In the genomic region with DNA sequence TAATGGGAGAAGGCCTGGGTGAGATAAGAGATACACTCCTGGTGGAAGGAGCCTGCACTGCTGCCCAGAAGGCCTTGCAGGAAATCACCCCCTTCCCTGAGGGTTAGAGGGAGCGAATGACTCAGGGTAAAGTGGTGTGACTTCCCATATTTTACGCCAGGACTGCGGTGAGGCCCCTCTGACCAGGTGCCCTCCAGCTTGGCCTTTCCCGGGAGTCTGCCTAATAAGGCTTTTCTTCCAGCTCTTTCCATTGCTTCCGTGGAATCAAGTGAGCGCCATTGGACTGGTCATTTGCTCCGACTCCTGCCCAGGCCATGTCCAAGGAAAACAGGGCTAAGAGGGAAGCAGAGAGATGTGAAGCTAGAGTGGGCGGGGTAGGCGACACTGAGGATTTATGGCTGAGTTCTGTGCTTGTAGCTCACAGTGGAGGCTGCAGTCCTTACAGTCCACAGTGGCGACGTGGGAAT, we compare ENCODE assay signal across 8 mouse cellular contexts. TPM values are rescaled to one million over a fixed set of nuclear protein-coding genes. Genes with fewer than 3 reads are reported as not detected.
DNase-seq lines count a peak whose midpoint lies in the region; ATAC-seq and TF ChIP-seq lines count a peak whose summit lies in the region.

No protein-coding gene starts in this region.

- DNase-seq in hindbrain, embryonic 10.5 days (ENCODE audit: low spot score), result peak; percentile 18
- DNase-seq in hindbrain, embryonic 14.5 days (ENCODE audit: low spot score), result no peak
- DNase-seq in heart, adult 2 months, result peak in 1 of 2 experiments; percentile 18
- DNase-seq in left cerebral cortex, postnatal 36 days (ENCODE audit: low spot score in 2 of 2), result no peak
- DNase-seq in gastrocnemius, adult 2 months, result no peak
- no peak for DNase-seq in forebrain, postnatal 0 days

- H3K4me1 ChIP-seq in hindbrain, embryonic 10.5 days (replicated peaks), result peaks cover 13% of the 10 kb centered on the region; the same call in 1 of the 2 replicates
- H3K4me1 ChIP-seq in hindbrain, embryonic 14.5 days (replicated peaks; ENCODE audit: control insufficient read depth, insufficient read depth, low read length), result no peaks in the 10 kb centered on the region
- H3K4me1 ChIP-seq in heart, adult 2 months (ENCODE audit: control insufficient read depth, insufficient read depth, low read length), result peaks cover 2% of the 10 kb centered on the region; the same call in 1 of the 2 replicates
- H3K4me1 ChIP-seq in kidney, embryonic 14.5 days (ENCODE audit: control insufficient read depth, insufficient read depth, low read length), result no peaks in the 10 kb centered on the region; the same call in 1 of the 2 replicates
- no peaks in the 10 kb centered on the region for H3K4me1 ChIP-seq in neural tube, embryonic 12.5 days
- H3K4me1 ChIP-seq in forebrain, postnatal 0 days (ENCODE audit: insufficient read depth), result no peaks in the 10 kb centered on the region

- no peak overlapping the region for H3K4me3 ChIP-seq in hindbrain, embryonic 10.5 days
- H3K4me3 ChIP-seq in hindbrain, embryonic 14.5 days (replicated peaks; ENCODE audit: low read length), result no peak overlapping the region
- no peak overlapping the region for H3K4me3 ChIP-seq in heart, adult 2 months
- no peak overlapping the region for H3K4me3 ChIP-seq in kidney, embryonic 14.5 days (ENCODE audit: low read length)
- H3K4me3 ChIP-seq in neural tube, embryonic 12.5 days, result no peak overlapping the region
- no peak overlapping the region for H3K4me3 ChIP-seq in gastrocnemius, adult 2 months
- H3K4me3 ChIP-seq in forebrain, postnatal 0 days (ENCODE audit: low read depth, low read length), result no peak overlapping the region

- peak; percentile 13; the same call in 1 of the 2 replicates for TF ChIP-seq CTCF in heart, adult 2 months (IDR thresholded peaks at IDR 0.05)
- no peak for TF ChIP-seq CTCF in gastrocnemius, adult 2 months (IDR thresholded peaks at IDR 0.05)
- TF ChIP-seq CTCF in forebrain, postnatal 0 days (IDR thresholded peaks at IDR 0.05; ENCODE audit: low read depth), result no peak

- H3K4me2 ChIP-seq in hindbrain, embryonic 14.5 days (replicated peaks), result no peak overlapping the region
- peak overlapping the region; percentile 24; the same call in 1 of the 2 replicates for H3K4me2 ChIP-seq in kidney, embryonic 14.5 days (replicated peaks; ENCODE audit: low read depth, low read length)
- H3K4me2 ChIP-seq in neural tube, embryonic 12.5 days (replicated peaks), result peak overlapping the region; percentile 27; the same call in 1 of the 2 replicates
- no peak overlapping the region for H3K4me2 ChIP-seq in forebrain, postnatal 0 days (ENCODE audit: low read depth)

- TF ChIP-seq POLR2A in heart, adult 2 months (IDR thresholded peaks at IDR 0.05; ENCODE audit: insufficient read depth, low read depth, low read length), result no peak

- H3K9me3 ChIP-seq in hindbrain, embryonic 10.5 days, result 0 out of 2 replicates have a peak, but pooled peaks cover 7% of the 10 kb centered on the region
- no peaks in the 10 kb centered on the region for H3K9me3 ChIP-seq in hindbrain, embryonic 14.5 days (ENCODE audit: control insufficient read depth, low read length)
- no peaks in the 10 kb centered on the region for H3K9me3 ChIP-seq in kidney, embryonic 14.5 days (ENCODE audit: control insufficient read depth, low read length)
- peaks cover 6% of the 10 kb centered on the region; the same call in 1 of the 2 replicates for H3K9me3 ChIP-seq in neural tube, embryonic 12.5 days
- no peaks in the 10 kb centered on the region for H3K9me3 ChIP-seq in forebrain, postnatal 0 days (ENCODE audit: low read length)

- H3K79me2 ChIP-seq in heart, adult 2 months (replicated peaks; ENCODE audit: control insufficient read depth, insufficient read depth, low read length), result no peaks in the 10 kb centered on the region

- whole genome bisulfite sequencing in hindbrain, embryonic 10.5 days, result 67% methylated on average over 11 of the region's 11 CpGs
- WGBS in hindbrain, embryonic 14.5 days, result 60% methylated on average over 11 of the region's 11 CpGs
- 36% methylated on average over 11 of the region's 11 CpGs for WGBS in heart, adult 2 months
- 3% methylated on average over 11 of the region's 11 CpGs for WGBS in kidney, embryonic 14.5 days
- WGBS in neural tube, embryonic 12.5 days, result 20% methylated on average over 11 of the region's 11 CpGs
- WGBS in forebrain, postnatal 0 days, result 69% methylated on average over 11 of the region's 11 CpGs

- H3K9ac ChIP-seq in hindbrain, embryonic 14.5 days, result no peak overlapping the region
- H3K9ac ChIP-seq in heart, adult 2 months (ENCODE audit: low read depth, low read length), result no peak overlapping the region
- no peak overlapping the region for H3K9ac ChIP-seq in kidney, embryonic 14.5 days (ENCODE audit: low read depth, low read length)
- H3K9ac ChIP-seq in neural tube, embryonic 12.5 days, result no peak overlapping the region
- no peak overlapping the region for H3K9ac ChIP-seq in forebrain, postnatal 0 days

- H3K36me3 ChIP-seq in hindbrain, embryonic 10.5 days, result no peaks in the 10 kb centered on the region
- no peaks in the 10 kb centered on the region for H3K36me3 ChIP-seq in hindbrain, embryonic 14.5 days (replicated peaks; ENCODE audit: control insufficient read depth, insufficient read depth)
- H3K36me3 ChIP-seq in heart, adult 2 months (ENCODE audit: control insufficient read depth, insufficient read depth, low read length), result no peaks in the 10 kb centered on the region
- H3K36me3 ChIP-seq in kidney, embryonic 14.5 days (ENCODE audit: control insufficient read depth, insufficient read depth, low read length), result no peaks in the 10 kb centered on the region
- H3K36me3 ChIP-seq in neural tube, embryonic 12.5 days, result no peaks in the 10 kb centered on the region
- no peaks in the 10 kb centered on the region for H3K36me3 ChIP-seq in forebrain, postnatal 0 days (ENCODE audit: insufficient read depth)

- TF ChIP-seq EP300 in heart, adult 2 months (IDR thresholded peaks at IDR 0.05; ENCODE audit: insufficient read depth, low read depth, low read length), result no peak

- H3K27ac ChIP-seq in hindbrain, embryonic 10.5 days, result no peak overlapping the region
- no peak overlapping the region for H3K27ac ChIP-seq in hindbrain, embryonic 14.5 days
- no peak overlapping the region for H3K27ac ChIP-seq in heart, adult 2 months
- H3K27ac ChIP-seq in kidney, embryonic 14.5 days (ENCODE audit: low read depth, low read length), result no peak overlapping the region; the same call in 1 of the 2 replicates
- no peak overlapping the region for H3K27ac ChIP-seq in neural tube, embryonic 12.5 days
- H3K27ac ChIP-seq in gastrocnemius, adult 2 months, result no peak overlapping the region
- H3K27ac ChIP-seq in forebrain, postnatal 0 days (ENCODE audit: low read depth, low read length), result no peak overlapping the region

- H3K27me3 ChIP-seq in hindbrain, embryonic 10.5 days (ENCODE audit: insufficient read depth, poor library complexity, severe bottlenecking), result no peaks in the 10 kb centered on the region
- no peaks in the 10 kb centered on the region for H3K27me3 ChIP-seq in hindbrain, embryonic 14.5 days (ENCODE audit: control insufficient read depth, insufficient read depth, low read length)
- H3K27me3 ChIP-seq in heart, adult 2 months (ENCODE audit: control insufficient read depth, insufficient read depth, low read length), result no peaks in the 10 kb centered on the region
- no peaks in the 10 kb centered on the region for H3K27me3 ChIP-seq in kidney, embryonic 14.5 days (ENCODE audit: control insufficient read depth, insufficient read depth, low read length)
- H3K27me3 ChIP-seq in neural tube, embryonic 12.5 days (replicated peaks), result no peaks in the 10 kb centered on the region
- no peaks in the 10 kb centered on the region for H3K27me3 ChIP-seq in forebrain, postnatal 0 days (ENCODE audit: insufficient read depth, low read length)

- intact Hi-C loops in heart, adult 2 months (cut with DNase I), result no loop called here
- intact Hi-C loops in left cerebral cortex, postnatal 36 days (cut with DNase I), result no loop called here
- intact Hi-C loops in gastrocnemius, adult 2 months (cut with DNase I), result no loop called here

- no peak for ATAC-seq in hindbrain, embryonic 14.5 days (ENCODE audit: low FRiP score)
- peak; percentile 82 for ATAC-seq in kidney, embryonic 14.5 days (ENCODE audit: low FRiP score, low TSS enrichment)
- ATAC-seq in neural tube, embryonic 12.5 days (ENCODE audit: low FRiP score, low read depth), result 0 out of 2 replicates have a peak, but pooled peaks have one; percentile 33
- ATAC-seq in forebrain, postnatal 0 days, result no peak

RNA-seq across cellular contexts. Expression of gene Mpl, which starts 8.4 kb away (rescaled TPM):
- polyA plus RNA-seq in hindbrain, embryonic 10.5 days (2016; fragmentation: Nextera tagmentation; extraction: Ambion mirVana), result 1.2 and 1.3 TPM in 2 replicates
- 0.28 and 0.34 TPM in 2 replicates for polyA plus RNA-seq in hindbrain, embryonic 14.5 days (2014; fragmentation: Nextera tagmentation; extraction: Ambion mirVana)
- total RNA-seq in heart, adult 2 months (2021), result 1 to 10 TPM in 1 of 2 experiments, under 1 TPM in 1; 0.31 to 1.5 TPM
- 0.67 and 1.3 TPM in 2 replicates for polyA plus RNA-seq in heart, adult 2 months (2012; rRNA removed)
- 0.23 TPM in 1 of 2 replicates, not detected in the other for polyA plus RNA-seq in kidney, embryonic 14.5 days (2014; fragmentation: Nextera tagmentation; extraction: Ambion mirVana)
- 0.46 and 0.68 TPM in 2 replicates for polyA plus RNA-seq in neural tube, embryonic 12.5 days (2016; fragmentation: Nextera tagmentation; extraction: Ambion mirVana)
- under 1 TPM; 0.79 to 0.94 TPM for total RNA-seq in left cerebral cortex, postnatal 36 days (2021)
- not detected for total RNA-seq in gastrocnemius, adult 2 months (2021)
- total RNA-seq in forebrain, postnatal 0 days (2014; rRNA removed), result not detected in 2 replicates
- polyA plus RNA-seq in forebrain, postnatal 0 days (2015; fragmentation: Nextera tagmentation; extraction: Ambion mirVana), result 0.10 TPM in 1 of 2 replicates, not detected in the other

RNA-seq across cellular contexts. Expression of gene Tie1, which starts 24.1 kb away (rescaled TPM):
- polyA plus RNA-seq in hindbrain, embryonic 10.5 days (2016; fragmentation: Nextera tagmentation; extraction: Ambion mirVana), result 16.0 and 19.5 TPM in 2 replicates
- 14.3 and 15.1 TPM in 2 replicates for polyA plus RNA-seq in hindbrain, embryonic 14.5 days (2014; fragmentation: Nextera tagmentation; extraction: Ambion mirVana)
- total RNA-seq in heart, adult 2 months (2021), result 10 to 100 TPM; 59.8 to 63.3 TPM
- 66.8 and 82.3 TPM in 2 replicates for polyA plus RNA-seq in heart, adult 2 months (2012; rRNA removed)
- 24.6 and 30.4 TPM in 2 replicates for polyA plus RNA-seq in kidney, embryonic 14.5 days (2014; fragmentation: Nextera tagmentation; extraction: Ambion mirVana)
- polyA plus RNA-seq in neural tube, embryonic 12.5 days (2016; fragmentation: Nextera tagmentation; extraction: Ambion mirVana), result 23.2 and 23.5 TPM in 2 replicates
- total RNA-seq in left cerebral cortex, postnatal 36 days (2021), result 1 to 10 TPM; 7.8 to 8.6 TPM
- 10 to 100 TPM; 12.6 to 18.5 TPM for total RNA-seq in gastrocnemius, adult 2 months (2021)
- 10.4 and 14.9 TPM in 2 replicates for total RNA-seq in forebrain, postnatal 0 days (2014; rRNA removed)
- 9.5 and 9.8 TPM in 2 replicates for polyA plus RNA-seq in forebrain, postnatal 0 days (2015; fragmentation: Nextera tagmentation; extraction: Ambion mirVana)

RNA-seq across cellular contexts. Expression of gene Cdc20, which starts 28.6 kb away (rescaled TPM):
- polyA plus RNA-seq in hindbrain, embryonic 10.5 days (2016; fragmentation: Nextera tagmentation; extraction: Ambion mirVana), result 330 and 370 TPM in 2 replicates
- polyA plus RNA-seq in hindbrain, embryonic 14.5 days (2014; fragmentation: Nextera tagmentation; extraction: Ambion mirVana), result 30.1 and 40.2 TPM in 2 replicates
- total RNA-seq in heart, adult 2 months (2021), result under 1 TPM; 0.76 to 0.96 TPM
- 1.6 and 2.3 TPM in 2 replicates for polyA plus RNA-seq in heart, adult 2 months (2012; rRNA removed)
- 218 and 287 TPM in 2 replicates for polyA plus RNA-seq in kidney, embryonic 14.5 days (2014; fragmentation: Nextera tagmentation; extraction: Ambion mirVana)
- 165 and 181 TPM in 2 replicates for polyA plus RNA-seq in neural tube, embryonic 12.5 days (2016; fragmentation: Nextera tagmentation; extraction: Ambion mirVana)
- 1 to 10 TPM; 1.3 to 1.6 TPM for total RNA-seq in left cerebral cortex, postnatal 36 days (2021)
- under 1 TPM; 0.20 to 0.23 TPM for total RNA-seq in gastrocnemius, adult 2 months (2021)
- total RNA-seq in forebrain, postnatal 0 days (2014; rRNA removed), result 17.6 and 21.6 TPM in 2 replicates
- polyA plus RNA-seq in forebrain, postnatal 0 days (2015; fragmentation: Nextera tagmentation; extraction: Ambion mirVana), result 24.1 and 27.1 TPM in 2 replicates

RNA-seq across cellular contexts. Expression of gene Elovl1, which starts 37.8 kb away (rescaled TPM):
- 49.0 and 51.8 TPM in 2 replicates for polyA plus RNA-seq in hindbrain, embryonic 10.5 days (2016; fragmentation: Nextera tagmentation; extraction: Ambion mirVana)
- 29.5 and 32.4 TPM in 2 replicates for polyA plus RNA-seq in hindbrain, embryonic 14.5 days (2014; fragmentation: Nextera tagmentation; extraction: Ambion mirVana)
- 10 to 100 TPM; 16.4 to 17.5 TPM for total RNA-seq in heart, adult 2 months (2021)
- 66.4 and 74.4 TPM in 2 replicates for polyA plus RNA-seq in heart, adult 2 months (2012; rRNA removed)
- polyA plus RNA-seq in kidney, embryonic 14.5 days (2014; fragmentation: Nextera tagmentation; extraction: Ambion mirVana), result 72.0 and 82.7 TPM in 2 replicates
- polyA plus RNA-seq in neural tube, embryonic 12.5 days (2016; fragmentation: Nextera tagmentation; extraction: Ambion mirVana), result 38.2 and 40.6 TPM in 2 replicates
- total RNA-seq in left cerebral cortex, postnatal 36 days (2021), result 10 to 100 TPM; 21.9 to 24.3 TPM
- total RNA-seq in gastrocnemius, adult 2 months (2021), result 1 to 10 TPM; 6.8 to 8.0 TPM
- 10.2 and 13.9 TPM in 2 replicates for total RNA-seq in forebrain, postnatal 0 days (2014; rRNA removed)
- 22.2 and 22.3 TPM in 2 replicates for polyA plus RNA-seq in forebrain, postnatal 0 days (2015; fragmentation: Nextera tagmentation; extraction: Ambion mirVana)

RNA-seq across cellular contexts. Expression of gene Med8, which starts 56.6 kb away (rescaled TPM):
- 163 and 170 TPM in 2 replicates for polyA plus RNA-seq in hindbrain, embryonic 10.5 days (2016; fragmentation: Nextera tagmentation; extraction: Ambion mirVana)
- 98.6 and 102 TPM in 2 replicates for polyA plus RNA-seq in hindbrain, embryonic 14.5 days (2014; fragmentation: Nextera tagmentation; extraction: Ambion mirVana)
- total RNA-seq in heart, adult 2 months (2021), result 10 to 100 TPM; 41.0 to 42.5 TPM
- 19.0 and 20.8 TPM in 2 replicates for polyA plus RNA-seq in heart, adult 2 months (2012; rRNA removed)
- 103 TPM in 2 replicates for polyA plus RNA-seq in kidney, embryonic 14.5 days (2014; fragmentation: Nextera tagmentation; extraction: Ambion mirVana)
- polyA plus RNA-seq in neural tube, embryonic 12.5 days (2016; fragmentation: Nextera tagmentation; extraction: Ambion mirVana), result 127 and 137 TPM in 2 replicates
- total RNA-seq in left cerebral cortex, postnatal 36 days (2021), result 10 to 100 TPM; 55.6 to 62.5 TPM
- total RNA-seq in gastrocnemius, adult 2 months (2021), result 10 to 100 TPM; 36.5 to 37.9 TPM
- 79.6 and 82.9 TPM in 2 replicates for total RNA-seq in forebrain, postnatal 0 days (2014; rRNA removed)
- 86.6 and 96.2 TPM in 2 replicates for polyA plus RNA-seq in forebrain, postnatal 0 days (2015; fragmentation: Nextera tagmentation; extraction: Ambion mirVana)

Comparison
In these comparisons a context has a peak if more than half of its experiments do, and no peak if none do; other contexts are left out.
1. ATAC-seq: peak in kidney, embryonic 14.5 days (single experiment) and neural tube, embryonic 12.5 days (single experiment); none in hindbrain, embryonic 14.5 days (single experiment) and forebrain, postnatal 0 days (single experiment).
2. H3K4me2 ChIP-seq: peak in kidney, embryonic 14.5 days (single experiment) and neural tube, embryonic 12.5 days (single experiment); none in hindbrain, embryonic 14.5 days (single experiment) and forebrain, postnatal 0 days (single experiment).